Mouse (Mus musculus) ES-E14 (cell line): Measurements from ENCODE around the gene Blcap.

ENCODE experiments used
- CHD2 ChIP-seq: IDR thresholded peaks from 2 replicates; pipeline ENCODE4 v1.6.1; 2014; ENCODE audit warnings: mild to moderate bottlenecking, low read depth, low read length, inconsistent platforms
- HCFC1 ChIP-seq: IDR thresholded peaks from 2 replicates; pipeline ENCODE4 v1.6.1; 2012; ENCODE audit warnings: low read length, inconsistent platforms, borderline replicate concordance; ENCODE audit not compliant: insufficient read depth
- ZC3H11A ChIP-seq: IDR thresholded peaks from 2 replicates; pipeline ENCODE4 v1.6.1; 2012; ENCODE audit warnings: low read depth, mild to moderate bottlenecking, inconsistent platforms, low read length, borderline replicate concordance
- ZNF384 ChIP-seq: IDR thresholded peaks from 2 replicates; pipeline ENCODE4 v1.6.1; 2012; ENCODE audit warnings: low read depth, low read length, inconsistent platforms

- no peak for TF ChIP-seq CHD2
- no peak for TF ChIP-seq HCFC1
- TF ChIP-seq ZC3H11A, result no peak
- TF ChIP-seq ZNF384, result no peak
Measured at GRCm38 (mm10) chr2:157536476-157537081, 34.5 kb downstream of the Blcap start.
